Mouse (Mus musculus) MEL (cell line): ENCODE results near the gene Acrbp. TPM values are rescaled to one million over a fixed set of nuclear protein-coding genes. Genes with fewer than 3 reads are reported as not detected.
A peak's percentile ranks its signal among the peaks of the same experiment; 100 is the strongest.

Experiments used
- DNase-seq: peaks from one replicate; pipeline ENCODE4 v3.0.0; 2011; ENCODE audit warnings: low read depth, low spot score
- H3K27ac ChIP-seq: 2 replicates; pipeline ENCODE4 v1.5.1; 2012; ENCODE audit warnings: low read depth, mild to moderate bottlenecking, control low read depth, low read length, moderate library complexity; ENCODE audit not compliant: control insufficient read depth
- H3K27me3 ChIP-seq, 2 experiments: fragments of 150-350 bp in 1 of 2; sonication (generic) in 1 of 2; 2 replicates each; pipeline ENCODE4 v1.6.1; 2012; ENCODE audit warnings: low read length in 2 of 2, mild to moderate bottlenecking in 2 of 2, improper control_type of control experiment in 1 of 2, moderate library complexity in 1 of 2; ENCODE audit not compliant: insufficient read depth in 2 of 2, control insufficient read depth in 1 of 2
- H3K36me3 ChIP-seq, 2 experiments: 2 replicates each; pipeline ENCODE4 v1.6.1; 2012 to 2014; ENCODE audit warnings: low read length in 2 of 2, improper control_type of control experiment in 1 of 2, inconsistent platforms in 1 of 2, mild to moderate bottlenecking in 1 of 2; ENCODE audit not compliant: insufficient read depth in 2 of 2, control insufficient read depth in 1 of 2
- H3K4me1 ChIP-seq, 2 experiments: fragments of 150-350 bp in 1 of 2; sonication (generic) in 1 of 2; 2 replicates each; pipeline ENCODE4 v1.6.1; 2012; ENCODE audit warnings: low read length in 2 of 2, improper control_type of control experiment in 1 of 2, mild to moderate bottlenecking in 1 of 2; ENCODE audit not compliant: insufficient read depth in 2 of 2, control insufficient read depth in 1 of 2
- H3K4me3 ChIP-seq, 2 experiments: fragments of 150-350 bp in 1 of 2; sonication (generic) in 1 of 2; 2 replicates each; pipeline ENCODE4 v1.5.1; 2012; ENCODE audit warnings: low read depth in 2 of 2, low read length in 2 of 2, mild to moderate bottlenecking in 2 of 2, moderate library complexity in 2 of 2, control low read depth in 1 of 2, improper control_type of control experiment in 1 of 2; ENCODE audit not compliant: control insufficient read depth in 1 of 2, insufficient read depth in 1 of 2
- H3K79me2 ChIP-seq: 2 replicates; pipeline ENCODE4 v1.6.1; 2012; ENCODE audit warnings: mild to moderate bottlenecking, low read length, moderate library complexity; ENCODE audit not compliant: control insufficient read depth, poor library complexity, insufficient read depth
- H3K9ac ChIP-seq: 2 replicates; pipeline ENCODE4 v1.6.1; 2012; ENCODE audit warnings: low read depth, mild to moderate bottlenecking, control low read depth, low read length, moderate library complexity; ENCODE audit not compliant: control insufficient read depth, poor library complexity, severe bottlenecking
- H3K9me3 ChIP-seq: fragments of 150-350 bp; sonication (generic); replicated peaks from 2 replicates; pipeline ENCODE4 v1.6.1; 2012; ENCODE audit warnings: mild to moderate bottlenecking, low read length, improper control_type of control experiment, moderate library complexity; ENCODE audit not compliant: insufficient read depth
- BHLHE40 ChIP-seq: IDR thresholded peaks from 2 replicates; pipeline ENCODE4 v1.6.1; 2012; ENCODE audit warnings: low read depth, mild to moderate bottlenecking, inconsistent platforms, low read length, improper control_type of control experiment, borderline replicate concordance
- CHD1 ChIP-seq: IDR thresholded peaks from 2 replicates; pipeline ENCODE4 v1.6.1; 2012; ENCODE audit warnings: low read depth, mild to moderate bottlenecking, inconsistent platforms, low read length, improper control_type of control experiment
- CHD2 ChIP-seq: IDR thresholded peaks from 2 replicates; pipeline ENCODE4 v1.6.1; 2011; ENCODE audit warnings: low read length, improper control_type of control experiment
- CTCF ChIP-seq, 3 experiments: IDR thresholded peaks in 2 of 3; conservative IDR thresholded peaks in 1 of 3; 2 replicates each; pipeline ENCODE4 v1.5.1; 2011 to 2012; ENCODE audit warnings: low read length in 3 of 3, low read depth in 2 of 3, mild to moderate bottlenecking in 2 of 3, improper control_type of control experiment in 1 of 3, inconsistent platforms in 1 of 3, mixed read lengths in 1 of 3, moderate library complexity in 1 of 3; ENCODE audit not compliant: control insufficient read depth in 1 of 3, insufficient read depth in 1 of 3, poor library complexity in 1 of 3, severe bottlenecking in 1 of 3
- E2F4 ChIP-seq: IDR thresholded peaks from 2 replicates; pipeline ENCODE4 v1.6.1; 2011; ENCODE audit warnings: low read depth, low read length, improper control_type of control experiment, borderline replicate concordance
- ELF1 ChIP-seq: IDR thresholded peaks from 2 replicates; pipeline ENCODE4 v1.6.1; 2014; ENCODE audit warnings: low read depth, mild to moderate bottlenecking, inconsistent platforms, low read length, improper control_type of control experiment, moderate library complexity
- EP300 ChIP-seq, 2 experiments: IDR thresholded peaks; 2 replicates each; pipeline ENCODE4 v1.6.1; 2011; ENCODE audit warnings: improper control_type of control experiment in 2 of 2, low read length in 2 of 2, low read depth in 1 of 2, mild to moderate bottlenecking in 1 of 2
- ETS1 ChIP-seq: IDR thresholded peaks from 2 replicates; pipeline ENCODE4 v1.6.1; 2012; ENCODE audit warnings: low read depth, mild to moderate bottlenecking, inconsistent platforms, low read length, improper control_type of control experiment, moderate library complexity
- GABPA ChIP-seq: IDR thresholded peaks from 2 replicates; pipeline ENCODE4 v1.6.1; 2012; ENCODE audit warnings: low read depth, mild to moderate bottlenecking, inconsistent platforms, low read length, improper control_type of control experiment, moderate library complexity
- GATA1 ChIP-seq: IDR thresholded peaks from 2 replicates; pipeline ENCODE4 v1.6.1; 2011; ENCODE audit warnings: low read depth, low read length, improper control_type of control experiment
- HCFC1 ChIP-seq: IDR thresholded peaks from 2 replicates; pipeline ENCODE4 v1.6.1; 2012; ENCODE audit warnings: low read depth, mild to moderate bottlenecking, inconsistent platforms, low read length, improper control_type of control experiment, moderate library complexity
- JUND ChIP-seq: IDR thresholded peaks from 2 replicates; pipeline ENCODE4 v1.6.1; 2011; ENCODE audit warnings: low read depth, mild to moderate bottlenecking, improper control_type of control experiment, low read length
- KAT2A ChIP-seq: conservative IDR thresholded peaks from 2 replicates; pipeline ENCODE4 v1.6.1; 2012; ENCODE audit warnings: low read depth, low read length, improper control_type of control experiment, inconsistent platforms
- MAFK ChIP-seq: IDR thresholded peaks from 2 replicates; pipeline ENCODE4 v1.6.1; 2011; ENCODE audit warnings: low read depth, mild to moderate bottlenecking, low read length, improper control_type of control experiment, borderline replicate concordance
- MAX ChIP-seq: IDR thresholded peaks from 2 replicates; pipeline ENCODE4 v1.6.1; 2011; ENCODE audit warnings: low read length, improper control_type of control experiment
- MAZ ChIP-seq: IDR thresholded peaks from 2 replicates; pipeline ENCODE4 v1.6.1; 2012; ENCODE audit warnings: low read depth, mild to moderate bottlenecking, inconsistent platforms, low read length, improper control_type of control experiment
- MEF2A ChIP-seq: IDR thresholded peaks from 2 replicates; pipeline ENCODE4 v1.6.1; 2014; ENCODE audit warnings: low read depth, mild to moderate bottlenecking, inconsistent platforms, low read length, improper control_type of control experiment; ENCODE audit not compliant: poor library complexity, insufficient replicate concordance, severe bottlenecking; ENCODE audit errors: extremely low read depth
- MXI1 ChIP-seq: IDR thresholded peaks from 2 replicates; pipeline ENCODE4 v1.6.1; 2011; ENCODE audit warnings: mild to moderate bottlenecking, low read depth, low read length, improper control_type of control experiment
- MYB ChIP-seq: IDR thresholded peaks from 2 replicates; pipeline ENCODE4 v1.6.1; 2011; ENCODE audit warnings: mild to moderate bottlenecking, low read depth, low read length, improper control_type of control experiment
- MYC ChIP-seq: IDR thresholded peaks from 2 replicates; pipeline ENCODE4 v1.6.1; 2011; ENCODE audit warnings: low read depth, mild to moderate bottlenecking, low read length, improper control_type of control experiment, moderate library complexity
- NELFE ChIP-seq: IDR thresholded peaks from 2 replicates; pipeline ENCODE4 v1.6.1; 2011; ENCODE audit warnings: low read depth, low read length, improper control_type of control experiment
- NRF1 ChIP-seq: IDR thresholded peaks from 2 replicates; pipeline ENCODE4 v1.6.1; 2014; ENCODE audit warnings: low read depth, mild to moderate bottlenecking, inconsistent platforms, low read length, improper control_type of control experiment, moderate library complexity; ENCODE audit not compliant: poor library complexity, insufficient read depth, severe bottlenecking
- POLR2A ChIP-seq, 2 experiments: IDR thresholded peaks; 2 replicates each; pipeline ENCODE4 v1.6.1; 2011 to 2012; ENCODE audit warnings: low read length in 2 of 2, mild to moderate bottlenecking in 2 of 2, control low read depth in 1 of 2, improper control_type of control experiment in 1 of 2, low read depth in 1 of 2, moderate library complexity in 1 of 2; ENCODE audit not compliant: control insufficient read depth in 1 of 2, insufficient read depth in 1 of 2, poor library complexity in 1 of 2
- POLR2AphosphoS2 ChIP-seq: IDR thresholded peaks from 2 replicates; pipeline ENCODE4 v1.6.1; 2011; ENCODE audit warnings: low read length, improper control_type of control experiment
- POLR2AphosphoS5 ChIP-seq: IDR thresholded peaks from 2 replicates; pipeline ENCODE4 v1.6.1; 2012; ENCODE audit warnings: low read depth, borderline replicate concordance, mild to moderate bottlenecking, inconsistent platforms, low read length, moderate library complexity, mixed read lengths
- RAD21 ChIP-seq: IDR thresholded peaks from 2 replicates; pipeline ENCODE4 v1.6.1; 2011; ENCODE audit warnings: mild to moderate bottlenecking, low read depth, low read length, improper control_type of control experiment
- RCOR1 ChIP-seq: IDR thresholded peaks from 2 replicates; pipeline ENCODE4 v1.6.1; 2012; ENCODE audit warnings: low read depth, mild to moderate bottlenecking, inconsistent platforms, low read length, improper control_type of control experiment
- SIN3A ChIP-seq: IDR thresholded peaks from 2 replicates; pipeline ENCODE4 v1.6.1; 2012; ENCODE audit warnings: low read length, improper control_type of control experiment, inconsistent platforms
- SMC3 ChIP-seq: IDR thresholded peaks from 2 replicates; pipeline ENCODE4 v1.6.1; 2011; ENCODE audit warnings: low read depth, low read length, improper control_type of control experiment
- TAL1 ChIP-seq: IDR thresholded peaks from 2 replicates; pipeline ENCODE4 v1.6.1; 2012; ENCODE audit warnings: mild to moderate bottlenecking, inconsistent platforms, low read length, moderate library complexity, mixed read lengths
- TBP ChIP-seq: IDR thresholded peaks from 2 replicates; pipeline ENCODE4 v1.8.0; 2011; ENCODE audit warnings: low read depth, low read length, improper control_type of control experiment
- TCF12 ChIP-seq: IDR thresholded peaks from 2 replicates; pipeline ENCODE4 v1.6.1; 2014; ENCODE audit warnings: low read depth, mild to moderate bottlenecking, inconsistent platforms, low read length, improper control_type of control experiment, moderate library complexity
- UBTF ChIP-seq: IDR thresholded peaks from 2 replicates; pipeline ENCODE4 v1.6.1; 2012; ENCODE audit warnings: low read depth, mild to moderate bottlenecking, inconsistent platforms, low read length, improper control_type of control experiment, moderate library complexity, borderline replicate concordance; ENCODE audit not compliant: insufficient read depth
- USF1 ChIP-seq: IDR thresholded peaks from 2 replicates; pipeline ENCODE4 v1.6.1; 2014; ENCODE audit warnings: low read depth, mild to moderate bottlenecking, inconsistent platforms, low read length, improper control_type of control experiment, moderate library complexity
- ZC3H11A ChIP-seq: IDR thresholded peaks from 2 replicates; pipeline ENCODE4 v1.6.1; 2012; ENCODE audit warnings: low read depth, mild to moderate bottlenecking, inconsistent platforms, low read length, improper control_type of control experiment
- ZKSCAN1 ChIP-seq: IDR thresholded peaks from 2 replicates; pipeline ENCODE4 v1.6.1; 2012; ENCODE audit warnings: low read depth, mild to moderate bottlenecking, inconsistent platforms, low read length, improper control_type of control experiment, moderate library complexity
- ZMIZ1 ChIP-seq: IDR thresholded peaks from 2 replicates; pipeline ENCODE4 v1.6.1; 2012; ENCODE audit warnings: low read depth, mild to moderate bottlenecking, inconsistent platforms, low read length, improper control_type of control experiment, moderate library complexity
- ZNF384 ChIP-seq: IDR thresholded peaks from 2 replicates; pipeline ENCODE4 v1.6.1; 2012; ENCODE audit warnings: low read depth, mild to moderate bottlenecking, inconsistent platforms, low read length, improper control_type of control experiment
- polyA plus RNA-seq, 2 experiments: library from polyadenylated mRNA; stranded (reverse) in 1 of 2; unstranded in 1 of 2; fragments of >175 nt in 1 of 2; fragments of >200 nt in 1 of 2; gene quantifications; 2 replicates each; pipeline versions ENCODE4 v1.2.1 to v1.2.4; 2012; ENCODE audit warnings: low replicate concordance in 2 of 2, low read depth in 1 of 2; ENCODE audit not compliant: insufficient read length in 2 of 2, insufficient read depth in 1 of 2, missing spikeins in 1 of 2
- total RNA-seq: library from RNA; depleted of rRNA; stranded (reverse); fragments of 300-350 nt; gene quantifications from 2 replicates; pipeline ENCODE4 v1.2.3, GENCODE M21; 2012

Acrbp gene
- total and polyA plus RNA-seq, 3 experiments = 3.3 to 5.3 TPM; not detected in 1

DNA sequence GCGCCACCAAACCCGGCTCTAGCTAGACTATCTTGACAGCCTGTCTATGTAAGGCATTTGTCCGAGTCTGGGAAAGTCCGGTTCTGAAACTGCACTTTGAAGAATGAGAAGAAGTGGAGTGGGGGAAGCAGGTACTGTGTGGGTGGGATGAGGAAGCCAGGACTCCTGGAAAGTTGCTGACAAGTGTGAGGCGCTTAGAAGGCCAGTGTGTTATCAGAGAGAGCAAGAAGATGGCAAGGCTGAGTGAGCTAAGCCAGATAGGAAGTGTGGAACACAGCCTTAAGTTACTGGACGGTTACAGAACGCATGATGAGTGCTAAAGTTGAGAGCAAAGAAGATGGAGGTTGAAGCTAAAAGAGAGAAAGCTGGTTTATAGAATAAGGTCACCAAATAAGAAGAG is 7.4 kb upstream of the Acrbp start:
- Histone ChIP-seq H3K4me3 (peak overlapping the region; percentile 14 to 20; a peak in 1 of 4 replicates), H3K9me3 (no peaks in the 10 kb centered on the region), H3K27ac (peak overlapping the region; percentile 88), H3K79me2 (peaks cover 5% of the 10 kb centered on the region; the same call in 1 of the 2 replicates), H3K4me1 (peaks cover 13 to 18% of the 10 kb centered on the region in 2 experiments), H3K9ac (peak overlapping the region; percentile 43), H3K36me3 (peaks cover 0 to 22% of the 10 kb centered on the region in 2 experiments; a peak in 3 of 4 replicates), H3K27me3 (no peaks in the 10 kb centered on the region)
- DNase-seq = peak; percentile 82
- TF ChIP-seq MXI1 = no peak
- TF ChIP-seq CTCF (IDR thresholded peaks at IDR 0.05 in 2 of 3, conservative IDR thresholded peaks at IDR 0.05 in 1 of 3; ENCODE audit: control insufficient read depth in 1 of 3, insufficient read depth in 1 of 3, low read depth in 2 of 3, low read length in 3 of 3, poor library complexity in 1 of 3, severe bottlenecking in 1 of 3) = no peak
- no peak for TF ChIP-seq NELFE
- TF ChIP-seq ZMIZ1 = no peak
- TF ChIP-seq ELF1 = peak; percentile 45; the same call in 1 of the 2 replicates
- TF ChIP-seq CHD1 = no peak
- peak; percentile 52 for TF ChIP-seq SIN3A
- no peak for TF ChIP-seq CHD2
- TF ChIP-seq ETS1 = peak; percentile 67
- no peak for TF ChIP-seq BHLHE40
- 0 out of 2 replicates have a peak, but pooled peaks have one; percentile 27 for TF ChIP-seq MYB
- TF ChIP-seq GATA1 = peak; percentile 83
- peak; percentile 28; the same call in 1 of the 2 replicates for TF ChIP-seq POLR2AphosphoS2
- TF ChIP-seq MEF2A = no peak
- peak; percentile 85 to 89 for TF ChIP-seq EP300 (IDR thresholded peaks at IDR 0.05; ENCODE audit: low read depth in 1 of 2, low read length in 2 of 2)
- TF ChIP-seq TBP = peak; percentile 87
- TF ChIP-seq UBTF = no peak
- TF ChIP-seq POLR2A (IDR thresholded peaks at IDR 0.05; ENCODE audit: control insufficient read depth in 1 of 2, insufficient read depth in 1 of 2, low read depth in 1 of 2, low read length in 2 of 2, poor library complexity in 1 of 2) = no peak
- TF ChIP-seq SMC3 = 0 out of 2 replicates have a peak, but pooled peaks have one; percentile 10
- TF ChIP-seq JUND = no peak
- peak; percentile 78 for TF ChIP-seq TAL1
- peak; percentile 53; the same call in 1 of the 2 replicates for TF ChIP-seq RCOR1
- no peak for TF ChIP-seq ZNF384
- no peak for TF ChIP-seq USF1
- 0 out of 2 replicates have a peak, but pooled peaks have one; percentile 37 for TF ChIP-seq MAFK
- no peak for TF ChIP-seq ZKSCAN1
- no peak for TF ChIP-seq NRF1
- no peak for TF ChIP-seq KAT2A
- TF ChIP-seq MYC = 0 out of 2 replicates have a peak, but pooled peaks have one; percentile 61
- no peak for TF ChIP-seq MAX
- no peak for TF ChIP-seq GABPA
- no peak for TF ChIP-seq E2F4
- no peak for TF ChIP-seq MAZ
- TF ChIP-seq POLR2AphosphoS5 = no peak
- TF ChIP-seq RAD21 = no peak
- 0 out of 2 replicates have a peak, but pooled peaks have one; percentile 44 for TF ChIP-seq HCFC1
- TF ChIP-seq ZC3H11A = no peak
- peak; percentile 80 for TF ChIP-seq TCF12
